Mouse (Mus musculus) brain, embryonic 14.5 days (tissue): ENCODE results near the gene Myof.

Experiments
- CTCF ChIP-seq: fragments of 200-500 bp; IDR thresholded peaks from 2 replicates; pipeline ENCODE4 v1.5.1; 2012; ENCODE audit warnings: inconsistent platforms, mild to moderate bottlenecking, moderate library complexity, borderline replicate concordance; ENCODE audit not compliant: insufficient read depth, insufficient read length; ENCODE audit errors: extremely low read depth
- POLR2A ChIP-seq: fragments of 200-500 bp; IDR thresholded peaks from 2 replicates; pipeline ENCODE4 v1.6.1; 2012; ENCODE audit warnings: mild to moderate bottlenecking, inconsistent platforms, borderline replicate concordance; ENCODE audit not compliant: poor library complexity, insufficient read depth, insufficient read length, severe bottlenecking; ENCODE audit errors: extremely low read depth

DNA sequence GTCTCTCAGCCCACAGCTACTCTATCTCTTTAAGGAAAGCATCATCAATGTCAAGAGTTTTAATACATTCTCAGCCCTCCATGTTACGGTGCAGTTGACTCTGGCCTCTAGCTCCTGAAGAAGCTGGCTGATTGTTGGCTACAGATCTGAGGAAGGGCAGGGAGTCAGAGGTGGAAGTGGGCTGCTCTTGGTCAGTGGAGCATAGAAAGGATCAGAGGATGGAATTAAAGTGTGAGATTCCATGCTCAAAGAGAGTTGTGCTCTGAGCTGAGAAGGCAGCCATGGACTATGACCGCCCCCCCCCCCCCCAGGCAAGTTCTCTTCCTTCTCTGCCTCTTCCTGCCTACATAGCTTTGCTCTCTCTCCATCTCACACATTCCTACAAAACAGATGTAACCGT is 13.5 kb downstream of the Myof start:
- TF ChIP-seq POLR2A (no peak), CTCF (no peak)
